Mouse (Mus musculus): Measurements from ENCODE around the gene Eya3.
"Not testable (repeated sequence)": the region's sequence is repeated elsewhere in the genome, so short reads cannot be mapped to it uniquely, and the experiment has no call there.

The Eya3 gene

GRCm38 (mm10) chr4:132649271-132649999 lies 10.6 kb downstream of the Eya3 start:
- DNase-seq, result no peak

- DNase-seq, result no peak
Measured at GRCm38 (mm10) chr4:132652842-132653241, 14.1 kb downstream of the Eya3 start.

GRCm38 (mm10) chr4:132653799-132654198 lies 15.0 kb downstream of the Eya3 start:
- no peak for DNase-seq

- DNase-seq, result no peak
Measured at GRCm38 (mm10) chr4:132655290-132655689, 16.5 kb downstream of the Eya3 start.

- DNase-seq, result no peak
Measured at GRCm38 (mm10) chr4:132659106-132659505, 20.3 kb downstream of the Eya3 start.

- no peak for DNase-seq
Measured at GRCm38 (mm10) chr4:132672697-132673096, 33.9 kb downstream of the Eya3 start.

- no peak for DNase-seq
Measured at GRCm38 (mm10) chr4:132676771-132677539, 38.2 kb downstream of the Eya3 start.

- DNase-seq, result no peak
Measured at GRCm38 (mm10) chr4:132689634-132690033, 50.8 kb downstream of the Eya3 start.

GRCm38 (mm10) chr4:132693366-132693765 lies 54.6 kb downstream of the Eya3 start:
- DNase-seq, result no peak

GRCm38 (mm10) chr4:132702076-132702475 lies 63.3 kb downstream of the Eya3 start:
- no peak for DNase-seq

GRCm38 (mm10) chr4:132706885-132707284 lies 68.1 kb downstream of the Eya3 start:
- no peak for DNase-seq

GRCm38 (mm10) chr4:132713181-132713580 lies 74.4 kb downstream of the Eya3 start:
- no peak for DNase-seq

GRCm38 (mm10) chr4:132718251-132718650 lies 79.5 kb downstream of the Eya3 start:
- no peak for DNase-seq

- no peak for DNase-seq
Measured at GRCm38 (mm10) chr4:132728233-132728632, 89.4 kb downstream of the Eya3 start.

GRCm38 (mm10) chr4:132731616-132732015 lies 92.8 kb downstream of the Eya3 start:
- no peak for DNase-seq

- DNase-seq, result peak; percentile 81
Measured at GRCm38 (mm10) chr4:132732148-132732684, 93.4 kb downstream of the Eya3 start, which contains the start of gene Xkr8. Xkr8 (minus strand) TSS chr4:132732546.

- no peak for DNase-seq
Measured at GRCm38 (mm10) chr4:132733071-132733770, 94.4 kb downstream of the Eya3 start.

- no peak for DNase-seq
Measured at GRCm38 (mm10) chr4:132734766-132735165, 96.0 kb downstream of the Eya3 start.

GRCm38 (mm10) chr4:132735389-132735788 lies 96.6 kb downstream of the Eya3 start:
- DNase-seq, result no peak

- DNase-seq, result no peak
Measured at GRCm38 (mm10) chr4:132735894-132736293, 97.1 kb downstream of the Eya3 start.

GRCm38 (mm10) chr4:132737154-132737553 lies 98.4 kb downstream of the Eya3 start:
- not testable (repeated sequence) for DNase-seq

- no peak for DNase-seq
Measured at GRCm38 (mm10) chr4:132741491-132741890, 102.7 kb downstream of the Eya3 start.
